Mouse (Mus musculus) stomach, embryonic 14.5 days (tissue): Measurements from ENCODE around the gene Trim28. TPM values are rescaled to one million over a fixed set of nuclear protein-coding genes. Genes with fewer than 3 reads are reported as not detected.

Experiments used
- polyA plus RNA-seq: library from polyadenylated mRNA; unstranded; fragments of >200 nt; fragmentation: Nextera tagmentation; extraction: Ambion mirVana; gene quantifications from 2 replicates; pipeline ENCODE4 v1.2.1, GENCODE M21; 2014

Trim28 gene
- polyA plus RNA-seq, 1 experiment from 2014 or later: 397 TPM

Other genes with a start within 250 kb of the Trim28 start
- gene Zscan18, start 195.5 kb upstream of the Trim28 start, polyA plus RNA-seq: 8.2 and 10.5 TPM in 2 replicates
- gene Zfp329, start 180.3 kb upstream of the Trim28 start, polyA plus RNA-seq: 23.9 and 24.4 TPM in 2 replicates
- gene Zfp110, start 164.4 kb upstream of the Trim28 start, polyA plus RNA-seq: 29.9 and 35.7 TPM in 2 replicates
- gene Zfp128, start 117.9 kb upstream of the Trim28 start, polyA plus RNA-seq: 4.5 and 4.6 TPM in 2 replicates
- 22.4 and 23.0 TPM in 2 replicates for gene Zscan22, start 101.3 kb upstream of the Trim28 start, polyA plus RNA-seq
- gene Rps5, start 76.8 kb upstream of the Trim28 start, polyA plus RNA-seq: 1,309 and 1,442 TPM in 2 replicates
- gene Rnf225, start 71.7 kb upstream of the Trim28 start, polyA plus RNA-seq: 0.97 and 1.4 TPM in 2 replicates
- 9.4 and 9.7 TPM in 2 replicates for gene Zfp324, start 33.3 kb upstream of the Trim28 start, polyA plus RNA-seq
- 8.7 and 9.2 TPM in 2 replicates for gene Zfp446, start 21.3 kb upstream of the Trim28 start, polyA plus RNA-seq
- not detected in 2 replicates for gene Slc27a5, start 922 bp upstream of the Trim28 start, polyA plus RNA-seq
- gene Zbtb45, start 10.9 kb downstream of the Trim28 start, polyA plus RNA-seq: 21.3 and 21.8 TPM in 2 replicates
- gene Chmp2a, start 35.7 kb downstream of the Trim28 start, polyA plus RNA-seq: 150 and 157 TPM in 2 replicates
- gene Ube2m, start 39.2 kb downstream of the Trim28 start, polyA plus RNA-seq: 56.6 and 59.6 TPM in 2 replicates
- gene Mzf1, start 55.6 kb downstream of the Trim28 start, polyA plus RNA-seq: 3.1 and 3.4 TPM in 2 replicates
- gene Vmn1r85, start 96.1 kb downstream of the Trim28 start, polyA plus RNA-seq: not detected in 2 replicates
- gene Vmn1r86, start 120.8 kb downstream of the Trim28 start, polyA plus RNA-seq: not detected in 2 replicates
- not detected in 2 replicates for gene Vmn1r87, start 141.0 kb downstream of the Trim28 start, polyA plus RNA-seq
- gene Vmn1r88, start 160.5 kb downstream of the Trim28 start, polyA plus RNA-seq: not detected in 2 replicates
- not detected in 2 replicates for gene Vmn1r89, start 213.9 kb downstream of the Trim28 start, polyA plus RNA-seq